Mouse (Mus musculus) testis, adult 2 months (tissue): ENCODE data around the gene B9d2.

Experiments used
- CTCF ChIP-seq: fragments of 200-500 bp; IDR thresholded peaks from 2 replicates; pipeline ENCODE4 v1.5.1; 2012; ENCODE audit warnings: low read depth, mild to moderate bottlenecking, inconsistent platforms, low read length, moderate library complexity; ENCODE audit not compliant: control insufficient read depth, insufficient read depth, insufficient replicate concordance
- POLR2A ChIP-seq: fragments of 200-500 bp; IDR thresholded peaks from 2 replicates; pipeline ENCODE4 v1.6.1; 2012; ENCODE audit warnings: low read depth, mild to moderate bottlenecking, inconsistent platforms, low read length, moderate library complexity; ENCODE audit not compliant: control insufficient read depth

GRCm38 (mm10) chr7:25644136-25644535, 36.4 kb upstream of the B9d2 start:
- TF ChIP-seq POLR2A = no peak
- TF ChIP-seq CTCF = no peak
